Mouse (Mus musculus) neural tube, embryonic 13.5 days (tissue): ENCODE results near the gene Fam45a. TPM values are rescaled to one million over a fixed set of nuclear protein-coding genes. Genes with fewer than 3 reads are reported as not detected.

Experiments used
- ATAC-seq: fragments of 200-750 bp; cut with Nextera tagmentation; 2 replicates; pipeline ENCODE4 v1.8.0; 2017; ENCODE audit warnings: low read depth, mild to moderate bottlenecking, moderate TSS enrichment, moderate library complexity
- H3K27ac ChIP-seq: fragments of 300-500 bp; sonication (generic); replicated peaks from 2 replicates; pipeline ENCODE4 v1.5.1; 2015; ENCODE audit warnings: moderate library complexity, mild to moderate bottlenecking, inconsistent platforms
- H3K27me3 ChIP-seq: fragments of 300-500 bp; sonication (generic); 2 replicates; pipeline ENCODE4 v1.6.1; 2015; ENCODE audit warnings: mild to moderate bottlenecking, inconsistent platforms
- H3K36me3 ChIP-seq: fragments of 300-500 bp; sonication (generic); 2 replicates; pipeline ENCODE4 v1.6.1; 2015; ENCODE audit warnings: mild to moderate bottlenecking, inconsistent platforms
- H3K4me1 ChIP-seq: fragments of 300-500 bp; sonication (generic); replicated peaks from 2 replicates; pipeline ENCODE4 v1.6.1; 2015; ENCODE audit warnings: inconsistent platforms
- H3K4me2 ChIP-seq: fragments of 300-500 bp; sonication (generic); 2 replicates; pipeline ENCODE4 v1.6.1; 2015; ENCODE audit warnings: inconsistent platforms, mild to moderate bottlenecking, moderate library complexity
- H3K4me3 ChIP-seq: fragments of 300-500 bp; sonication (generic); 2 replicates; pipeline ENCODE4 v1.5.1; 2015; ENCODE audit warnings: mild to moderate bottlenecking, inconsistent platforms
- H3K9ac ChIP-seq: fragments of 300-500 bp; sonication (generic); 2 replicates; pipeline ENCODE4 v1.6.1; 2015; ENCODE audit warnings: moderate library complexity, mild to moderate bottlenecking, inconsistent platforms
- H3K9me3 ChIP-seq: fragments of 300-500 bp; sonication (generic); 2 replicates; pipeline ENCODE4 v1.6.1; 2016; ENCODE audit warnings: inconsistent platforms
- WGBS: fragments of 180-500 bp; shearing (Covaris S2); methylation state at CpG from one replicate; pipeline ENCODE4 v1.1.7; 2015; 5-methylcytosine and 5-hydroxymethylcytosine counted together
- polyA plus RNA-seq: library from polyadenylated mRNA; unstranded; fragments of >200 nt; fragmentation: Nextera tagmentation; extraction: Ambion mirVana; gene quantifications from 2 replicates; pipeline ENCODE4 v1.2.1, GENCODE M21; 2015

The Fam45a gene
- polyA plus RNA-seq: 38.8 and 39.9 TPM in 2 replicates

GRCm38 (mm10) chr19:60811098-60812035, at the start of gene Fam45a:
TSS of gene Fam45a (plus strand) at chr19:60811585.
- H3K4me2 ChIP-seq: peak within 1 kb of the TSS; percentile 74
- peak within 1 kb of the TSS; percentile 80 for H3K9ac ChIP-seq
- 3% methylated on average over 38 of the region's 45 CpGs for WGBS
- no peaks in the 10 kb centered on the region for H3K9me3 ChIP-seq
- no peaks in the 10 kb centered on the region for H3K27me3 ChIP-seq
- H3K27ac ChIP-seq: peak within 1 kb of the TSS; percentile 67
- H3K4me1 ChIP-seq: peaks cover 14% of the 10 kb centered on the region
- ATAC-seq: peak; percentile 100
- peak within 1 kb of the TSS; percentile 59 for H3K4me3 ChIP-seq
- peaks cover 14% of the 10 kb centered on the region for H3K36me3 ChIP-seq

DNA sequence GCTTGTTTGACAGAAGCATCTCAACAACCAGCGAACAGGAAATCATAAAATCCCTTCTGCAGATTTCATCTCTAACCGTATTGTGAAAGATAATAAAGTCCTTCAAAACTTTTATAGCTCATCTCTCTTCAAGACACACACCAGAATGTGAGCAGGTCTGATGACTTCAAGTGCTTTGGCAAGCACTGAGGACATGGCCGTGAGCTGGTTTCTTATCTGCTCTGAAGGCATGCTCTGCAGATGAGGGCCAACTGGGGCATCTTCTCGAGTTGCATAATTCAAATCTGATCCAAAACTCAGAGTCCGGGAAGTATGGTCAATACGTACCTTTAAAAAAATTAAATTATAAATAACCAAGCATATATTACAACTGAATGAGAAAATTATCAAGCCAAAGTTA, 38.0 kb upstream of the Fam45a start:
- Histone ChIP-seq H3K4me2 (no peak overlapping the region), H3K4me1 (no peaks in the 10 kb centered on the region), H3K9ac (no peak overlapping the region), H3K27ac (no peak overlapping the region), H3K4me3 (no peak overlapping the region), H3K27me3 (no peaks in the 10 kb centered on the region), H3K9me3 (no peaks in the 10 kb centered on the region), H3K36me3 (peaks cover 80% of the 10 kb centered on the region)
- ATAC-seq: no peak
- WGBS: 95% methylated on average over 6 of the region's 6 CpGs

DNA sequence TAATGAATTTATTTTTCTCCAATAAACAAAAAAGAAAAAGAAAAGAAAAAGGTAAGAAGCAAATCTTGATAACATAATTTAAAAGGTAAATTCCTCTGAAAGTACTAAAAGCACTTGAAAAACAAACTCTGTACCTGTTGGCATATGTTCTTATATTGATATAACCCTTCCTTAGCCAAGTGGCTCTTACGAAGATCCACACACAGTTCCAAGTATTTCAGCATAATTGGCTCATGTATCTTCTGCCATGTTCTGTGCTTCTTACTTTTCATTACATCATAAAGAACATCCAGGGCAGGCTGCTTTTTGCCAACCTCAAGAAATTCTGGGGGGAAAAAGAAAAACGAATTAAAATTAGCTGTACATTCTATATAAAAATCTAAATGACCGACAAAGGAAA, 29.4 kb upstream of the Fam45a start:
- Histone ChIP-seq H3K27ac (no peak overlapping the region), H3K4me3 (no peak overlapping the region), H3K9me3 (no peaks in the 10 kb centered on the region), H3K4me2 (no peak overlapping the region), H3K4me1 (peaks cover 13% of the 10 kb centered on the region), H3K27me3 (no peaks in the 10 kb centered on the region), H3K9ac (no peak overlapping the region), H3K36me3 (peaks cover 29% of the 10 kb centered on the region)
- no peak for ATAC-seq
- WGBS: 92% methylated on average over 3 of the region's 3 CpGs

GRCm38 (mm10) chr19:60784712-60785111, 26.7 kb upstream of the Fam45a start:
- Histone ChIP-seq H3K27ac (no peak overlapping the region), H3K27me3 (no peaks in the 10 kb centered on the region), H3K4me3 (no peak overlapping the region), H3K4me2 (no peak overlapping the region), H3K9ac (no peak overlapping the region), H3K9me3 (no peaks in the 10 kb centered on the region), H3K36me3 (peaks cover 13% of the 10 kb centered on the region), H3K4me1 (peaks cover 33% of the 10 kb centered on the region)
- no peak for ATAC-seq
- WGBS: 73% methylated on average over 1 of the region's 1 CpGs

GRCm38 (mm10) chr19:60787465-60788150, 23.8 kb upstream of the Fam45a start:
- 74% methylated on average over 2 of the region's 2 CpGs for WGBS
- no peak for ATAC-seq
- no peaks in the 10 kb centered on the region for H3K9me3 ChIP-seq
- H3K4me1 ChIP-seq: peaks cover 38% of the 10 kb centered on the region
- H3K27ac ChIP-seq: no peak overlapping the region
- H3K4me2 ChIP-seq: peak overlapping the region; percentile 88
- H3K9ac ChIP-seq: 0 out of 2 replicates have a peak overlapping the region, but pooled peaks have one; percentile 45
- H3K36me3 ChIP-seq: no peaks in the 10 kb centered on the region
- no peak overlapping the region for H3K4me3 ChIP-seq
- no peaks in the 10 kb centered on the region for H3K27me3 ChIP-seq

GRCm38 (mm10) chr19:60788214-60788960, 23.0 kb upstream of the Fam45a start:
- H3K4me3 ChIP-seq: peak overlapping the region; percentile 100
- no peaks in the 10 kb centered on the region for H3K36me3 ChIP-seq

DNA sequence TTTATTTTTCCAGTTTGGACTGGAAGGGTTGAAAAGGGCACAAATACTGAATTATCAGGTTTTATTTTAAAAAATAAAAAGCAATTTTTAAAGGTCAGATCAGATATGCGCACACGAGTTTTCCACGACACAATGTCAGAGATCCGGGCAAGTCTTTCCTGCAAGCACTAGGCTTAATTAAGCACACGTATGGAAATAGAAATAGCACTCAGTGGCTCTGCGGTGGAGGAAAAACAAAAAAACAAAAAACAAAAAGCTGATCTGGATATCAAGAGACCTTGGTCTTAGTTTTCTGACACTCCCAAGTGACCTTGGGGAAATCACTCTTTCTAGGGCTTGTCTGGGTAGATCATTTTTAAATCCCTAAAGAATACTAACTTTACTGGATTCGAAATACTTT, 21.9 kb upstream of the Fam45a start:
- Histone ChIP-seq H3K27me3 (no peaks in the 10 kb centered on the region), H3K4me2 (peak overlapping the region; percentile 88), H3K4me3 (peak overlapping the region; percentile 100), H3K27ac (peak overlapping the region; percentile 97), H3K9ac (peak overlapping the region; percentile 100), H3K4me1 (peaks cover 38% of the 10 kb centered on the region), H3K9me3 (no peaks in the 10 kb centered on the region), H3K36me3 (no peaks in the 10 kb centered on the region)
- WGBS: 2% methylated on average over 7 of the region's 7 CpGs
- no peak for ATAC-seq

More at GRCm38 (mm10) chr19:60788214-60788960, 23.0 kb upstream of the Fam45a start:
- 0 out of 2 replicates have a peak overlapping the region, but pooled peaks have one; percentile 45 for H3K9ac ChIP-seq
- H3K9me3 ChIP-seq: no peaks in the 10 kb centered on the region
- no peak overlapping the region for H3K27ac ChIP-seq
- H3K4me2 ChIP-seq: peak overlapping the region; percentile 88
- 48% methylated on average over 6 of the region's 6 CpGs for WGBS
- peaks cover 38% of the 10 kb centered on the region for H3K4me1 ChIP-seq
- no peak for ATAC-seq
- H3K27me3 ChIP-seq: no peaks in the 10 kb centered on the region

GRCm38 (mm10) chr19:60789919-60790506, 21.4 kb upstream of the Fam45a start:
- Histone ChIP-seq H3K4me1 (peaks cover 38% of the 10 kb centered on the region), H3K27ac (peak overlapping the region; percentile 97), H3K9ac (peak overlapping the region; percentile 100), H3K9me3 (no peaks in the 10 kb centered on the region), H3K4me2 (peak overlapping the region; percentile 88), H3K4me3 (peak overlapping the region; percentile 100), H3K36me3 (no peaks in the 10 kb centered on the region), H3K27me3 (no peaks in the 10 kb centered on the region)
- peak; percentile 84 for ATAC-seq
- under 1% methylated on average over 60 of the region's 60 CpGs for WGBS

GRCm38 (mm10) chr19:60790551-60791161, 20.7 kb upstream of the Fam45a start, which contains the start of gene Eif3a:
TSS of gene Eif3a (minus strand) at chr19:60790658.
- peak within 1 kb of the TSS; percentile 100 for H3K9ac ChIP-seq
- peak; percentile 96 for ATAC-seq
- peak within 1 kb of the TSS; percentile 100 for H3K4me3 ChIP-seq
- H3K4me1 ChIP-seq: peaks cover 38% of the 10 kb centered on the region
- H3K27me3 ChIP-seq: no peaks in the 10 kb centered on the region
- under 1% methylated on average over 56 of the region's 57 CpGs for WGBS
- no peaks in the 10 kb centered on the region for H3K36me3 ChIP-seq
- peak within 1 kb of the TSS; percentile 88 for H3K4me2 ChIP-seq
- H3K9me3 ChIP-seq: no peaks in the 10 kb centered on the region
- H3K27ac ChIP-seq: peak within 1 kb of the TSS; percentile 97

DNA sequence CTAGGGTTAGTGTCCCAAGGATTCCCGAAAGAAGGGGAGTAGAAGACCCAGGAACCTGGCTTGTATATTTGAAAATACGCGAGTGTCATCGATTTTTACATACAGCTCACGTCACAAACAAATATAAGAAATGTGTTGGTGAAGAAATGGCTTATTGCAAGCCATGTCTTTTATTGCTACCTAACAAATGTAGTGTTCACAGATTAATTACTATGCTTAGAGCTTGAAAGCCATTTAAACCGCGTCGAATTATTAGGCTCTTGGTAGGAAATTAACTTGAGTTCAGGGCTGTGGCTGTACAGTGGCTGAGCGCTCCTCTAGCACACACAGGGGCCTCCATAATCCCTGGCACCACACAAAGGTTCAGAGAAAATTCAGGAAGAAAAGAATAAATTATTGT, 20.2 kb upstream of the Fam45a start:
- peaks cover 33% of the 10 kb centered on the region for H3K4me1 ChIP-seq
- peak overlapping the region; percentile 100 for H3K4me3 ChIP-seq
- peak overlapping the region; percentile 88 for H3K4me2 ChIP-seq
- no peaks in the 10 kb centered on the region for H3K9me3 ChIP-seq
- H3K27ac ChIP-seq: peak overlapping the region; percentile 97
- no peaks in the 10 kb centered on the region for H3K27me3 ChIP-seq
- 15% methylated on average over 9 of the region's 9 CpGs for WGBS
- H3K36me3 ChIP-seq: no peaks in the 10 kb centered on the region
- peak overlapping the region; percentile 100 for H3K9ac ChIP-seq
- peak; percentile 46 for ATAC-seq

DNA sequence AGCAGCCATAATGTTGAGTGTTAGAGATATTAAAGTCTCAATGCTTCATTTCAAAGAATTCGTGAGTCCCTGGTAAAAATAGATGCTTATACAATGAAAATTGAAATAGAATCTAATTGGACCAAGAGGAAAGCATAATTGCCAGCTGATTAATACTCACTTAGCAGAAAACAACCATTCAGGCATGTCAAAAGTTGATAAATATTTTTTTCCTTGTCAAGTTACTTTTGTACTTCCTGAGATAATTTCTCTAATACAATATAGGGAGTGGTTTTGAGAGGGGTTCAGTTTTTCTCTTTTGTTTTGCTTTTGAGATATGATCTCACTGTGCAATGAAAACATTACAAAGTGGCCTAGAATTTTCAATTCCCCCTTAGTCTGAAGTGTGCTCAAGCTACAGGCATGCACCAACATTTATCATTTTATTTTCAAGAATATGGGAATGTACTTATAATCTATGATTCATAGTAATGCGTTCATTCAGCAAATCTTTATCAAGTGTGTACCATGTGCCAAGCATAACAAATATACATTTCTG, 18.1 kb upstream of the Fam45a start:
- H3K4me1 ChIP-seq: peaks cover 17% of the 10 kb centered on the region
- H3K9me3 ChIP-seq: no peaks in the 10 kb centered on the region
- H3K9ac ChIP-seq: no peak overlapping the region
- WGBS: 86% methylated on average over 2 of the region's 2 CpGs
- H3K36me3 ChIP-seq: no peaks in the 10 kb centered on the region
- no peak overlapping the region for H3K27ac ChIP-seq
- no peak overlapping the region for H3K4me2 ChIP-seq
- no peak overlapping the region for H3K4me3 ChIP-seq
- ATAC-seq: no peak
- no peaks in the 10 kb centered on the region for H3K27me3 ChIP-seq
